Mouse (Mus musculus): Measurements from ENCODE around the gene Lrtm1.

DNA sequence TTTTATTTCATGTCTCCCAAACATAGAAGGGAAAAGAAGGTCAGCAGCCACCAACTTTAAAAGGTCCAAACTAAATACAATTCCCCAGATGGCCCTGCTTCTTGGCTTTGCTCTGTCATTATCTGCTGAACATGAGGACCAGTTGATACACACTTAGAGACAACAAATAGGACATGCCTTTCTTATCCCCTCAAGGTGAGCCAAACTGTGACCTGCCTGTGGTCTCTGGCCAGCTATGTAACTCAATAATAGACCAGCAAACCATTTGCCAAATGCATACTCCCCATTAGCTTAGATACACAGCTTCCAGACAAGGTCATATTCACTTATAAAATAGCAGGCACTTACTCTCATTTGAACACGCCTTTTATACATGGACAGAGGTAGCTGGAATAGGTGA is 23.5 kb downstream of the Lrtm1 start:
- TF ChIP-seq CTCF (IDR thresholded peaks at IDR 0.05; ENCODE audit: low read depth, low read length) (no peak), EP300 (IDR thresholded peaks at IDR 0.05; ENCODE audit: insufficient read depth, low read depth, low read length) (no peak)

Data from ES-Bruce4 (cell line).